Mouse (Mus musculus) hindbrain, embryonic 14.5 days (tissue): ENCODE measurements around the gene Cmpk2. TPM values are rescaled to one million over a fixed set of nuclear protein-coding genes. Genes with fewer than 3 reads are reported as not detected.

Source experiments
- ATAC-seq: fragments of 200-750 bp; cut with Nextera tagmentation; 2 replicates; pipeline ENCODE4 v1.8.0; 2017; ENCODE audit warnings: moderate number of reproducible peaks, mild to moderate bottlenecking, moderate TSS enrichment, moderate library complexity; ENCODE audit not compliant: low FRiP score
- DNase-seq: peaks from one replicate; pipeline ENCODE4 v3.0.0-alpha.2; 2015; ENCODE audit warnings: low spot score
- H3K27ac ChIP-seq: fragments of 300-500 bp; sonication (generic); 2 replicates; pipeline ENCODE4 v1.5.1; 2014; ENCODE audit warnings: mild to moderate bottlenecking, moderate library complexity
- H3K27me3 ChIP-seq: fragments of 300-500 bp; sonication (generic); 2 replicates; pipeline ENCODE4 v1.6.1; 2014; ENCODE audit warnings: mild to moderate bottlenecking, low read length, mixed read lengths; ENCODE audit not compliant: control insufficient read depth, insufficient read depth
- H3K36me3 ChIP-seq: fragments of 300-500 bp; sonication (generic); replicated peaks from 2 replicates; pipeline ENCODE4 v1.6.1; 2014; ENCODE audit not compliant: control insufficient read depth, insufficient read depth
- H3K4me1 ChIP-seq: fragments of 300-500 bp; sonication (generic); replicated peaks from 2 replicates; pipeline ENCODE4 v1.6.1; 2014; ENCODE audit warnings: antibody characterized with exemption, low read length, mixed read lengths; ENCODE audit not compliant: control insufficient read depth, insufficient read depth
- H3K4me2 ChIP-seq: fragments of 300-500 bp; sonication (generic); replicated peaks from 2 replicates; pipeline ENCODE4 v1.6.1; 2014; ENCODE audit warnings: mild to moderate bottlenecking, moderate library complexity
- H3K4me3 ChIP-seq: fragments of 300-500 bp; sonication (generic); replicated peaks from 2 replicates; pipeline ENCODE4 v1.5.1; 2014; ENCODE audit warnings: mild to moderate bottlenecking, low read length
- H3K9ac ChIP-seq: fragments of 300-500 bp; sonication (generic); 2 replicates; pipeline ENCODE4 v1.6.1; 2014
- H3K9me3 ChIP-seq: fragments of 300-500 bp; sonication (generic); 2 replicates; pipeline ENCODE4 v1.6.1; 2016; ENCODE audit warnings: low read length; ENCODE audit not compliant: control insufficient read depth
- WGBS: fragments of 180-500 bp; shearing (Covaris S2); extraction: QIAGEN DNeasy Blood & Tissue Kit; methylation state at CpG from one replicate; pipeline ENCODE4 v1.1.7; 2014; 5-methylcytosine and 5-hydroxymethylcytosine counted together
- polyA plus RNA-seq: library from polyadenylated mRNA; unstranded; fragments of >200 nt; fragmentation: Nextera tagmentation; extraction: Ambion mirVana; gene quantifications from 2 replicates; pipeline ENCODE4 v1.2.1, GENCODE M21; 2014

Gene Cmpk2
- polyA plus RNA-seq, 1 experiment from 2014 or later: 24.2 TPM

DNA sequence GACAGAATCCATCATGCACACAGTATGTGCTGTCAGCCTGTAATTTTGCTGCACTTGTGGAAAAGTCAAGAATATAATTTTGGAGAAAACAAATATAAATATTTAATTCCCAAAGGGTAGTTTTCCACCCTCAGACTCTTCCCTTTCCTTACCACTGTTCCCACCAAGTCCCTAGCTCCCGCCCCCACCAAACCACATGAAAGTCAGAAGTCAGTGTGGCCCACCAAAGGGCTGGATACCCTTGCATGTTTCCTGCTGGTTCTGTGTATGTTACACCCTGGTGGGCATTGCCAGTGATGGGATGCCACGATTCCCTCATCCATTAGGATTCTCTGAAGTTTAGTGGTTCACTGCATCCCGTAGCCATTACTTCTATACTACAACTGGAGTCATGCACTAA, 32.0 kb downstream of the Cmpk2 start:
- 78% methylated on average over 3 of the region's 3 CpGs for WGBS
- Histone ChIP-seq H3K9ac (no peak overlapping the region), H3K27ac (no peak overlapping the region), H3K9me3 (no peaks in the 10 kb centered on the region), H3K36me3 (no peaks in the 10 kb centered on the region), H3K4me1 (0 out of 2 replicates have a peak, but pooled peaks cover 5% of the 10 kb centered on the region), H3K4me3 (no peak overlapping the region), H3K4me2 (no peak overlapping the region), H3K27me3 (no peaks in the 10 kb centered on the region)
- DNase-seq: no peak
- no peak for ATAC-seq

DNA sequence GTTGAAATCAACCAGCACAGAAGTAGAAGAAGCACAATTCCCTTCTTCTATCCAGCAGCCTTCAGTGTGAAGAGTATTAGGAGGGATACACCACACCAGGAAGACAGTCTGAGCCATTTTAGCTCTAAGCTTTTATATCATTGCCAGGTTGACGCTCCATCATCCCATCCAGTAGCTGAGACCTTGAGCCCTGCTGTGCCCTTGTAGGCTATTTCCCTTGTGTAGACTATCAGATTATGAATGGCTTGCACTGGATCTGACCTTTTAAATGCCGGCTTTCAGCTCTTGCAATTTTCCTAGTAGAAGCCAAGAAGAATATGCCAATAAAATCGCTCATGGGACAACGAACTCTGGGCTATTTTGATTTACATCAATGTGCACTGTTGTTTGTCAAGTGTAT, 42.0 kb downstream of the Cmpk2 start:
- H3K4me2 ChIP-seq: no peak overlapping the region
- WGBS: 85% methylated on average over 4 of the region's 4 CpGs
- no peak overlapping the region for H3K27ac ChIP-seq
- no peaks in the 10 kb centered on the region for H3K9me3 ChIP-seq
- H3K9ac ChIP-seq: no peak overlapping the region
- H3K4me3 ChIP-seq: no peak overlapping the region
- peaks cover 9% of the 10 kb centered on the region for H3K4me1 ChIP-seq
- H3K27me3 ChIP-seq: no peaks in the 10 kb centered on the region
- DNase-seq (no peak), ATAC-seq (no peak)
- H3K36me3 ChIP-seq: no peaks in the 10 kb centered on the region

DNA sequence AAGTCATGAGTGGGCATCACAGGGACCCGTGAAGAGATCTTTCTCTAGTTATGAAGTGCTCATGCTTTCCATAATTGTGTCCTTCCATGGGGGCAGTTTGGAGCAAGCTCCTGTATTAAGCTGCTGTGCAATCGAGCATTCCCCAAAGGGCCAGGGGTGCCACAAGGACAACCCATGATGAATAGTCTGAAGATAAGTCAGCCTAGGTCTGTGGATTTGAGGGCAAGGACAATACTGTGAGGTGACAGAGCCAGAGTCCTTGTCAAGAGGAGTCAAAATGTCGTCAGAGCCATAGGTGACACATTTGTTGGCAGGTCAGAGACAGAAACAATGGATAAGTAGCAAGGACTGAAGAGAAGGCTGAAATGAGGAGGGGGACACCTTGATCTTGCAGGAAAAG, 49.2 kb downstream of the Cmpk2 start:
- Histone ChIP-seq H3K27me3 (no peaks in the 10 kb centered on the region), H3K9ac (no peak overlapping the region), H3K4me3 (no peak overlapping the region), H3K36me3 (no peaks in the 10 kb centered on the region), H3K27ac (no peak overlapping the region), H3K9me3 (no peaks in the 10 kb centered on the region), H3K4me1 (peaks cover 9% of the 10 kb centered on the region), H3K4me2 (no peak overlapping the region)
- no peak for DNase-seq
- WGBS: 82% methylated on average over 3 of the region's 3 CpGs
- no peak for ATAC-seq

DNA sequence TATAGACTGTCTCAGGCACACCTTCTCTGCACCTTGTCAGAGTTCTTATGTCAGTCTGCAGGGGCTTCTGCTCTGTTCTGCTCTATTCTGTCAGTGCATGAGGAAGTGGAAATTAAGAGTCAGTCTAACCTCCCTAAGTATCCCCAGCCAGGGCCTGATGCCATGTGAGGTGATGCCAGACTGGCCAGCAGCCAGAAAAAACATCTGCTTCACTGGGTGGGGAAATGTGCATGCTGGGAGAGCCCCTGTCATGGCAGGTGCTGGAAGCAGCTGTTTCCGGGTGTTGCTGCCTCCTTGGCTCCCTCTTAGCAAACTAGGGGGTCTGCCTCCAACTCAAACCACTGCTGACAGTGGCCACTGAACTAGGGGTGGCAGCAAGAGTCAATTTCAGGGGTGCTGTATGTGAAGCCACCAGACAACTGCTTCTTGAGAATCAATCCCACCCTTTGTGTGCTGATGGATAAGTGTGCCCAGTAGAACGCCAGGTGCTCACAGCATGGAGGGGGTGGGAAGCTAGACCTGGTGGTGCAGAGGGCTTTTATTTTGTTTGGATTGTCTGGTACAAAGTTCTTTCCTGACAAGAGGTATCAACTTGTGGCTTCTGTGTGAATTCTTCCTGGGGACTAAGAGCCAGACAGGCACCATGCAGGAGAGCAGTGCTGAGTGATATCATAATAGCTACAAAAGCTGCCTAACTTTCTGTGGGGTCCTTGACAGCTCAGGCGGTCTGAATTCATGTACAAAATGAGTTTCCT, 56.1 kb downstream of the Cmpk2 start:
- ATAC-seq (peak; percentile 72; the same call in 1 of the 2 replicates), DNase-seq (peak; percentile 65)
- Histone ChIP-seq H3K4me3 (no peak overlapping the region), H3K27ac (peak overlapping the region; percentile 44), H3K36me3 (no peaks in the 10 kb centered on the region), H3K9me3 (no peaks in the 10 kb centered on the region), H3K27me3 (no peaks in the 10 kb centered on the region), H3K9ac (no peak overlapping the region), H3K4me1 (peaks cover 12% of the 10 kb centered on the region), H3K4me2 (no peak overlapping the region)
- 59% methylated on average over 3 of the region's 3 CpGs for WGBS

DNA sequence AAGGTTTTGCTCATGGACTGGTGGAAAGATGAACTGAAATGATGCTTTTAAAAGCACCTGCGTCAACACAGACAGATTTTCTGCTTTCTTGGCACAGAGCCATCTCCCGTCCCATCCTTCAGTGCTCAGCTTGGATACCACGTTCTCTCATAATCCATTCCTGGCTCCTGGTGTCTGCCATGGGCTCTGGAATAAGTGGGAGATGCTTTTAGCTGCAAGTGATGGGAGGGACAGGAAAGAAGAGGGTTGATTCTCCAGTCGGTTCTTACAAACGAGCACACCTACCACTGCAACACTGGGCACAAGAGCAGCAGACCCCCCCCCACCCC, 56.7 kb downstream of the Cmpk2 start:
- 48% methylated on average over 5 of the region's 5 CpGs for WGBS
- Histone ChIP-seq H3K27me3 (no peaks in the 10 kb centered on the region), H3K9me3 (no peaks in the 10 kb centered on the region), H3K27ac (peak overlapping the region; percentile 44; the same call in 1 of the 2 replicates), H3K4me3 (no peak overlapping the region), H3K36me3 (no peaks in the 10 kb centered on the region), H3K4me1 (peaks cover 12% of the 10 kb centered on the region), H3K4me2 (no peak overlapping the region), H3K9ac (no peak overlapping the region)
- DNase-seq (peak; percentile 43), ATAC-seq (no peak)

Other genes with a start within 250 kb of the Cmpk2 start
- 19.2 and 22.5 TPM in 2 replicates for gene Rnf144a, start 54.0 kb upstream of the Cmpk2 start, polyA plus RNA-seq
- gene Rsad2, start 12.8 kb upstream of the Cmpk2 start, polyA plus RNA-seq: 0.42 and 0.58 TPM in 2 replicates